9 mouse cellular contexts compared by ENCODE assay signal in genomic region chr15:11971854-11972420, GRCm38 (mm10). TPM values are rescaled to one million over a fixed set of nuclear protein-coding genes. Genes with fewer than 3 reads are reported as not detected.
DNase-seq lines count a peak whose midpoint lies in the region; ATAC-seq and TF ChIP-seq lines count a peak whose summit lies in the region.
"Had no signal": no experiment of that assay in that cellular context is flagged by ENCODE, and none has a peak within 500 bp of the region (broad histone marks: within the 10 kb centered on the region; RNA-seq: fewer than 3 reads in every experiment).

No protein-coding gene starts in this region.

- H3K27ac ChIP-seq in bone marrow macrophage, adult 2 months (ENCODE audit: insufficient read depth, low read depth, low read length), result no peak overlapping the region
- H3K27ac ChIP-seq in heart, embryonic 13.5 days (replicated peaks), result no peak overlapping the region
- H3K27ac ChIP-seq in kidney, postnatal 0 days, result no peak overlapping the region
- no peak overlapping the region for H3K27ac ChIP-seq in liver, embryonic 13.5 days
- H3K27ac ChIP-seq in stomach, embryonic 14.5 days (ENCODE audit: low read length), result no peak overlapping the region
- H3K27ac ChIP-seq: embryonic facial prominence, embryonic 15.5 days had no signal

- peak; percentile 95 for ATAC-seq in erythroblast, adult 5-6 weeks (replicated peaks; ENCODE audit: low FRiP score, poor library complexity, severe bottlenecking)
- ATAC-seq in heart, embryonic 13.5 days (ENCODE audit: extremely low read depth, insufficient number of reproducible peaks, low FRiP score, low TSS enrichment), result no peak
- peak; percentile 68; the same call in 1 of the 2 replicates for ATAC-seq in kidney, postnatal 0 days (replicated peaks; ENCODE audit: low FRiP score, low read depth)
- ATAC-seq in liver, embryonic 13.5 days (ENCODE audit: low read depth), result peak; percentile 65; the same call in 1 of the 2 replicates
- ATAC-seq in stomach, embryonic 14.5 days (ENCODE audit: insufficient number of reproducible peaks, insufficient read depth, low FRiP score, low read depth), result peak; percentile 67; the same call in 1 of the 2 replicates

- peak overlapping the region; percentile 48 for H3K4me2 ChIP-seq in heart, embryonic 13.5 days
- 0 out of 2 replicates have a peak overlapping the region, but pooled peaks have one; percentile 18 for H3K4me2 ChIP-seq in kidney, postnatal 0 days (ENCODE audit: low read length)
- H3K4me2 ChIP-seq in liver, embryonic 13.5 days, result no peak overlapping the region
- no peak overlapping the region for H3K4me2 ChIP-seq in stomach, embryonic 14.5 days (replicated peaks; ENCODE audit: low read depth, low read length)
- H3K4me2 ChIP-seq: embryonic facial prominence, embryonic 15.5 days had no signal

- peak; percentile 75 for DNase-seq in CD4-positive helper T cell, adult 2 months (ENCODE audit: low read depth, low spot score)
- peak; percentile 87 for DNase-seq in kidney, postnatal 0 days (ENCODE audit: low spot score)
- peak; percentile 50 for DNase-seq in liver, embryonic 13.5 days
- peak; percentile 76 for DNase-seq in neural tube, embryonic 10.5 days (ENCODE audit: extremely low spot score, low spot score)

- H3K27me3 ChIP-seq in heart, embryonic 13.5 days (replicated peaks), result no peaks in the 10 kb centered on the region
- no peaks in the 10 kb centered on the region for H3K27me3 ChIP-seq in kidney, postnatal 0 days (ENCODE audit: insufficient read depth, low read length)
- H3K27me3 ChIP-seq in liver, embryonic 13.5 days, result no peaks in the 10 kb centered on the region
- no peaks in the 10 kb centered on the region for H3K27me3 ChIP-seq in stomach, embryonic 14.5 days (ENCODE audit: control insufficient read depth, insufficient read depth, low read length)
- H3K27me3 ChIP-seq: embryonic facial prominence, embryonic 15.5 days had no signal

- 20% methylated on average over 13 of the region's 13 CpGs for WGBS in heart, embryonic 13.5 days
- WGBS in kidney, postnatal 0 days, result 26% methylated on average over 13 of the region's 13 CpGs
- WGBS in liver, embryonic 13.5 days (ENCODE audit: insufficient replicate concordance), result 14% methylated on average over 13 of the region's 13 CpGs
- WGBS in stomach, embryonic 14.5 days, result 20% methylated on average over 13 of the region's 13 CpGs

- peak; percentile 90 for TF ChIP-seq CTCF in bone marrow macrophage, adult 2 months (IDR thresholded peaks at IDR 0.05; ENCODE audit: low read depth, low read length)
- peak; percentile 94 for TF ChIP-seq CTCF in kidney, postnatal 0 days (IDR thresholded peaks at IDR 0.05; ENCODE audit: low read depth)

- TF ChIP-seq POLR2A in bone marrow macrophage, adult 2 months (IDR thresholded peaks at IDR 0.05; ENCODE audit: borderline replicate concordance, low read depth, low read length), result no peak

- H3K4me3 ChIP-seq in bone marrow macrophage, adult 2 months (ENCODE audit: insufficient read depth, low read length), result no peak overlapping the region
- no peak overlapping the region for H3K4me3 ChIP-seq in heart, embryonic 13.5 days
- no peak overlapping the region for H3K4me3 ChIP-seq in kidney, postnatal 0 days (replicated peaks; ENCODE audit: low read depth, low read length)
- no peak overlapping the region for H3K4me3 ChIP-seq in liver, embryonic 13.5 days (replicated peaks)
- no peak overlapping the region for H3K4me3 ChIP-seq in stomach, embryonic 14.5 days (ENCODE audit: low read depth, low read length)
- H3K4me3 ChIP-seq: embryonic facial prominence, embryonic 15.5 days had no signal

- H3K4me1 ChIP-seq in bone marrow macrophage, adult 2 months (ENCODE audit: control insufficient read depth, insufficient read depth, low read length), result no peaks in the 10 kb centered on the region
- H3K4me1 ChIP-seq in heart, embryonic 13.5 days, result no peaks in the 10 kb centered on the region
- no peaks in the 10 kb centered on the region for H3K4me1 ChIP-seq in kidney, postnatal 0 days (replicated peaks; ENCODE audit: insufficient read depth, low read length)
- no peaks in the 10 kb centered on the region for H3K4me1 ChIP-seq in liver, embryonic 13.5 days (replicated peaks)
- no peaks in the 10 kb centered on the region for H3K4me1 ChIP-seq in stomach, embryonic 14.5 days (ENCODE audit: control insufficient read depth, insufficient read depth, low read length)
- H3K4me1 ChIP-seq: embryonic facial prominence, embryonic 15.5 days had no signal

- peaks cover 7% of the 10 kb centered on the region; the same call in 1 of the 2 replicates for H3K9me3 ChIP-seq in heart, embryonic 13.5 days
- H3K9me3 ChIP-seq in kidney, postnatal 0 days (replicated peaks; ENCODE audit: low read length), result no peaks in the 10 kb centered on the region
- H3K9me3 ChIP-seq in liver, embryonic 13.5 days (replicated peaks), result no peaks in the 10 kb centered on the region
- H3K9me3 ChIP-seq in stomach, embryonic 14.5 days (ENCODE audit: control insufficient read depth, low read depth, low read length), result no peaks in the 10 kb centered on the region
- H3K9me3 ChIP-seq: embryonic facial prominence, embryonic 15.5 days had no signal

- H3K9ac ChIP-seq in heart, embryonic 13.5 days, result no peak overlapping the region
- no peak overlapping the region for H3K9ac ChIP-seq in kidney, postnatal 0 days (ENCODE audit: low read depth, low read length)
- H3K9ac ChIP-seq in liver, embryonic 13.5 days, result no peak overlapping the region
- no peak overlapping the region for H3K9ac ChIP-seq in stomach, embryonic 14.5 days (replicated peaks; ENCODE audit: low read depth, low read length)
- H3K9ac ChIP-seq: embryonic facial prominence, embryonic 15.5 days had no signal

- peaks cover 12% of the 10 kb centered on the region; the same call in 1 of the 2 replicates for H3K36me3 ChIP-seq in heart, embryonic 13.5 days
- no peaks in the 10 kb centered on the region for H3K36me3 ChIP-seq in kidney, postnatal 0 days (ENCODE audit: insufficient read depth, low read length)
- H3K36me3 ChIP-seq in liver, embryonic 13.5 days, result no peaks in the 10 kb centered on the region
- no peaks in the 10 kb centered on the region for H3K36me3 ChIP-seq in stomach, embryonic 14.5 days (ENCODE audit: control insufficient read depth, insufficient read depth, low read length)
- H3K36me3 ChIP-seq: embryonic facial prominence, embryonic 15.5 days had no signal

RNA-seq across cellular contexts. Expression of gene Sub1, which starts 24.8 kb away (rescaled TPM):
- polyA plus RNA-seq in bone marrow macrophage, adult 2 months (2012; ENCODE audit: insufficient read depth, insufficient read length, missing spikeins), result 199 and 231 TPM in 2 replicates
- 113 and 151 TPM in 2 replicates for total RNA-seq in erythroblast, adult 5-6 weeks (2015; ENCODE audit: low replicate concordance)
- 117 and 135 TPM in 2 replicates for total RNA-seq in erythroblast, adult 5-6 weeks (2017; ENCODE audit: low replicate concordance)
- 488 and 538 TPM in 2 replicates for polyA plus RNA-seq in heart, embryonic 13.5 days (2015; fragmentation: Nextera tagmentation; extraction: Ambion mirVana)
- 797 and 890 TPM in 2 replicates for polyA plus RNA-seq in kidney, postnatal 0 days (2015; fragmentation: Nextera tagmentation; extraction: Ambion mirVana)
- polyA plus RNA-seq in liver, embryonic 13.5 days (2015; fragmentation: Nextera tagmentation; extraction: Ambion mirVana), result 383 and 465 TPM in 2 replicates
- polyA plus RNA-seq in stomach, embryonic 14.5 days (2014; fragmentation: Nextera tagmentation; extraction: Ambion mirVana), result 721 and 735 TPM in 2 replicates

Comparison
In these comparisons a context has a peak if more than half of its experiments do, and no peak if none do; other contexts are left out.
1. H3K4me2 ChIP-seq: peak in heart, embryonic 13.5 days (single experiment) and kidney, postnatal 0 days (single experiment); none in liver, embryonic 13.5 days (single experiment) and stomach, embryonic 14.5 days (single experiment).
2. Peak in every context shown above with its lines, with median percentiles within 50 percentile points of each other: DNase-seq.